Mouse (Mus musculus) spleen, adult 2 months (tissue): Measurements from ENCODE around the gene Sort1. TPM values are rescaled to one million over a fixed set of nuclear protein-coding genes. Genes with fewer than 3 reads are reported as not detected.

Experiments
- DNase-seq, 2 experiments: peaks; one replicate each; pipeline versions ENCODE4 v3.0.0 to v3.0.0-alpha.2; 2012 to 2021; ENCODE audit warnings: low spot score in 2 of 2, low read depth in 1 of 2
- H3K27ac ChIP-seq: fragments of 200-500 bp; 2 replicates; pipeline ENCODE4 v1.5.1; 2012; ENCODE audit warnings: low read length, inconsistent platforms; ENCODE audit not compliant: insufficient read depth
- H3K27me3 ChIP-seq: fragments of 200-500 bp; 2 replicates; pipeline ENCODE4 v1.6.1; 2012; ENCODE audit warnings: mild to moderate bottlenecking, moderate library complexity, low read length, inconsistent platforms; ENCODE audit not compliant: control insufficient read depth, insufficient read depth
- H3K36me3 ChIP-seq: fragments of 200-500 bp; 2 replicates; pipeline ENCODE4 v1.6.1; 2012; ENCODE audit warnings: mild to moderate bottlenecking, low read length, inconsistent platforms; ENCODE audit not compliant: control insufficient read depth, insufficient read depth
- H3K4me1 ChIP-seq: fragments of 200-500 bp; 2 replicates; pipeline ENCODE4 v1.6.1; 2011; ENCODE audit warnings: inconsistent platforms; ENCODE audit not compliant: control insufficient read depth, insufficient read depth, insufficient read length
- H3K4me3 ChIP-seq: fragments of 200-500 bp; 2 replicates; pipeline ENCODE4 v1.5.1; 2011; ENCODE audit warnings: mild to moderate bottlenecking, inconsistent platforms; ENCODE audit not compliant: insufficient read depth, insufficient read length; ENCODE audit errors: extremely low read depth
- CTCF ChIP-seq: fragments of 200-500 bp; IDR thresholded peaks from 2 replicates; pipeline ENCODE4 v1.5.1; 2011; ENCODE audit warnings: mild to moderate bottlenecking, inconsistent platforms; ENCODE audit not compliant: insufficient read depth, insufficient read length, insufficient replicate concordance; ENCODE audit errors: extremely low read depth
- POLR2A ChIP-seq: fragments of 200-500 bp; IDR thresholded peaks from 2 replicates; pipeline ENCODE4 v1.6.1; 2011; ENCODE audit warnings: low read depth, low read length, inconsistent platforms
- WGBS: fragments of 180-500 bp; shearing (Covaris S2); methylation state at CpG from one replicate; pipeline ENCODE4 v1.1.7; 2018; 5-methylcytosine and 5-hydroxymethylcytosine counted together
- polyA plus RNA-seq: library from polyadenylated mRNA; depleted of rRNA; stranded (reverse); fragments of >200 nt; gene quantifications from 2 replicates; pipeline ENCODE4 v1.2.3, GENCODE M21; 2012

The Sort1 gene
- polyA plus RNA-seq, 1 experiment = 11.4 TPM

DNA sequence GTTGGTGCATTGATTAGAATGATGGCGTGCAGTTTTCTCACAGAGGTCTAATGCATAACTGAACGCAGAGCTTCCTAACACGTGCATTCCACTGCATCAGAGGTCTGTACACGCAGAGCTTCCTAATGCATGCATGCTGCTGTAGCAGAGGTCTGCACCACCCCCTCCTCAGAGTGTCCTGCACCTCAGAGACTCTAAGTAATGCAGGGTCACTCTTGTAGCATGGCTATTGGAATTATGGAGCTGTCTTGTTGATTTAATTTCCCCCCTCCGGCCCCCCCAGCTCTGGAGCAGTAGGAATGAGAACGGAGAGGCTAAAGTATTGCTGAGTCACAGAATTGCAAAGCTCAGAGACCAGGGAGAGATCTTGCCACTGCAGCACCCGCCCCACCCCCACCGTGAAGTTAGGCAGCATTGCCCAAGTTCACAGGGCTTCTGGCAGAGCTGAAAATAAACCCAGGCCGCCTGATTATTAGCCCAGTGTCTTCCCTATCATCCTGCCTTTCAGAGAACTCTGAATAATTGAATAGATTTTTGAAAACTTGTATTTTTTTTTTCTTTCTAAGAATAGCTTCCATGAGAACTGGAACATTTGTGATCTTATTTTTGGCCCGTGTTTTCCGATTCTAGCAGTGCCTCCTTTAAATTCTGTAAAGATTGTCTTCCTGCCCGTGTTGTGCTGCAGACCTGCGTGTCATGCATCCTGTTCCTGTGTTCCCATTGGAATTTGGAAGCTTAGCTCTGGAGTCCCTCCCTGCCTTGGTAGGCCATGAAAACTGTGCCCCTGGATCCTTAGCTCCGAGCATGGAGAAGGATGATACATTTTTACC, 12.6 kb downstream of the Sort1 start:
- Histone ChIP-seq H3K4me3 (no peak overlapping the region), H3K36me3 (no peaks in the 10 kb centered on the region)

DNA sequence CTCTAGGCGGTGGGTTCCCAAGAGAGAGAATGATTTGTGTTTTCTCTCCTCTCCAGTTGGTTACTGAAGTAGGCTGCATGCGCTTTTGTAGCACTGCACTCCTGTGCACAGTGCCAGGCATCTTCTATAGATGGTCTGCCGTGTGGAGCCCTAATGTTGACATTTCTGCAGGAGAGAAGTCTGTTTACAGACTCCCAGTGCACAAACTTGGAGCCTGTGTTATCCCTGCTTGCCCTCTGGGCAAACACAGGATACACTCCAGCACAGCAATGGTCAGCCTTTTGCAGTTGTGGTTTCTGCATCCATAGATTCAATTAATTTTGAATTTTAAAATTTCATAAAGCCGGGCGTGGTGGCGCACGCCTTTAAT, 13.2 kb downstream of the Sort1 start:
- no peak for DNase-seq
- TF ChIP-seq CTCF (no peak), POLR2A (no peak)
- Histone ChIP-seq H3K4me1 (no peaks in the 10 kb centered on the region), H3K4me3 (no peak overlapping the region), H3K36me3 (no peaks in the 10 kb centered on the region), H3K27me3 (no peaks in the 10 kb centered on the region), H3K27ac (no peak overlapping the region)
- 90% methylated on average over 7 of the region's 7 CpGs for WGBS

More for the DNA sequence above, 12.6 kb downstream of the Sort1 start:
- no peaks in the 10 kb centered on the region for H3K27me3 ChIP-seq
- no peaks in the 10 kb centered on the region for H3K4me1 ChIP-seq
- no peak overlapping the region for H3K27ac ChIP-seq
- no peak for DNase-seq
- 31% methylated on average over 14 of the region's 14 CpGs for WGBS
- TF ChIP-seq CTCF (no peak), POLR2A (no peak)

DNA sequence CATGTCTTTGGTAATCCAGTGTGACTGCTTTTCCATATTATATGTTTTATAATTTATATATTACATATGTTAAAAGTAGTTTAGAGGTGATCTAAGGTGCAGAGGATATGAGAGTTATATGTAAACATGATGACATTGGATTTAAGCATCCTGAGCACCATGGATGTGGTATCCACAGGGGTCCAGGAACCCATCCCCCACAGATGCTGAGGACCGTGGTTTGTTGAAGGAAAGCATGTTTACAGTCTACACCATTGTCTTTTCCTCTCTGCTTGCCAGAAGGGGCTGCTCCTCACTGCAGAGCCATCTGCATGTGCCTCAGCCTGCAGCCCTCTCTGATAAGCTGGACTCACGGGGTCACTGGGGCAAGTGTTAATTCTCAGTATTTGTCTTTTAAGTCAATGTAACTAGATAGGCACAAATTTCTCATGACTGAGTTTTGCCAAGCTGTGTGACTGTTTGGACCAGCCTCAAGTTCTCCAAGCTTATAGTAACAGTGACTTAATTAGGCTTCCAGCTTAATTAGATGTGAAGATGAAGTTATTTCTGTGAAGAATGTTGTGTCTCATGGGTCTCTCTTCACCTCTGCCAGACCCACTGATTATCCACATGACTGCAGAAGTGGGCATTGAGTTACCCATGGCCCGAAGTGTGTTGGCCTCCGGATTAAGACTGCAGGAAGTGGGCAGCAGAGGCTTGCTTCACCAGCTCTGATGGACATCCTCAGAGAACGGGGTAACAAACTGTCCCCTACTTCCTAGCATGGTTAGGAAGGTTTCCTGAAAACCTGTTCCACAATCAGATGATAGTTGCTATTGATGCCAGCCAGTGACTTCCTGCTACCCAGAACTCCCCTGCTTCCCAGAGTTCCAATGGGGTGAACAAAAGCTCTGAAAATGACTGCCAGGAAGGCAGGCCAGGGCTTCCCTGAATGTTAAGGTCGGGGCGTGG, 14.0 kb downstream of the Sort1 start:
- no peak for TF ChIP-seq POLR2A
- no peak for TF ChIP-seq CTCF
- WGBS = 62% methylated on average over 7 of the region's 7 CpGs
- Histone ChIP-seq H3K27me3 (no peaks in the 10 kb centered on the region), H3K27ac (no peak overlapping the region), H3K4me1 (no peaks in the 10 kb centered on the region), H3K4me3 (no peak overlapping the region), H3K36me3 (no peaks in the 10 kb centered on the region)
- DNase-seq = no peak

DNA sequence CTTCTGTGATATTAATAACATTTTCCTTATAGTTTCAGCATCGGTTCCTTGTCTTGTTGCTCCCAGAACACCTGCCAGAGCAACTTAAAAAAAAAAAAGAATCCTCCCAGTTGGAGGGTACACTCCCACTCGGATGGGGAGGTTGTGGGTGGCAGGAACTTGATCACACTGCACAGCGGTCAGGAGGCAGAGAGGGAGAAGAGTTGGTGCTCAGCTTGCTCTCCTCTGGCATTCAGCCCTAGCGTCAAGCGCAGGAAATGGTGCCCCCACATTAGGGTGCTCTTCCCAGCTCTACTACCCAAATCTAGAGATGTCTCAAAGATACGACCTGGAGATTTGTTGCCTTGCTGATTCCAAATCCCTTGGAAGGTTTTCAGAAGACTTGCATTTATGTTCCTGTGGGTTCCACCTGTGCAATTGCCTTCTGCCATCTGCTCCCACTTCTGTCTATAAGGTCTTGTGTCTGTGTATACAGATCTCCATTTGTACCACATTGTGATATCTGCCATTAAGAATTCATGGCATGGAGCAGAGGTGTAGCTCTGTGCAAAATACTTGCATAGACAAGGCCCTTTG, 16.7 kb downstream of the Sort1 start:
- H3K4me1 ChIP-seq = no peaks in the 10 kb centered on the region
- DNase-seq = no peak
- H3K4me3 ChIP-seq = no peak overlapping the region
- WGBS = 70% methylated on average over 6 of the region's 6 CpGs
- TF ChIP-seq CTCF = no peak
- no peak for TF ChIP-seq POLR2A
- no peak overlapping the region for H3K27ac ChIP-seq
- H3K36me3 ChIP-seq = no peaks in the 10 kb centered on the region
- H3K27me3 ChIP-seq = no peaks in the 10 kb centered on the region

DNA sequence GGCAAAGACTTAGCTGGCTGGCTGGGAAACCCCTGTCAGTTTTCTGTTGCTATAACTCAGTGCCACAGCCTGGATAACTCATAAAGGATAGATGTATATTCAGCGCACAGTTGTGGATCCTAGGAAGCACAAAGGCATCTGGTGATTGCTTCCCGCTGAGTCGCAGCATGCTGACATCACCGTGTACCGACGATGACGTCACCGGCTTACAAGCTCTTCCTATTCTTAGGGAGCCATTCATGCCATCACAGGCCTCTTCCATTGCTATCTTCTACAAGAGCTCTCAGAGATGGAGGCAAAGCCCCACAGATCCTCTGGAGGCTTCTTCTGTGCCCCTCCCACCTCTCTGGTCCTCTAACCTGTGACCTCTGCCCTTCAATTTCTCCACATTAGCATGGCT, 19.8 kb downstream of the Sort1 start:
- Histone ChIP-seq H3K4me1 (no peaks in the 10 kb centered on the region), H3K36me3 (no peaks in the 10 kb centered on the region), H3K4me3 (no peak overlapping the region), H3K27ac (no peak overlapping the region), H3K27me3 (no peaks in the 10 kb centered on the region)
- WGBS = 96% methylated on average over 8 of the region's 8 CpGs
- TF ChIP-seq POLR2A = no peak
- TF ChIP-seq CTCF = no peak
- DNase-seq = no peak

DNA sequence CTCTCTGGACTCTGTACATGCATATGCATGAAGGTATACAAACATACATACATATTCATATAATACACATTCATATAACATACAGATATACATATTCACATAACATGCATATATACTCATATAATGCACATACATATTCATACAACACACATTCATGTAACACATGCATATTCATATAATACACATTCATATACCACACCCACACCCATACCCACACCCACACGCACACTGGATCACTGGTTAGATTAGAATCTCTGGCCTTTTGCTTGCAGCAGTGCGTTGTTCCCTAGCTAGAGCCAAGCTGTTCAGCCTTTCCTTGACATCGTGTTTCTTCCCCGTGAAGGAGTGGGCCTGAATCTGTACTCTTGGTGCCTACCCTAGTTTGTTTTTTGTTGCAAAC, 20.9 kb downstream of the Sort1 start:
- Histone ChIP-seq H3K4me3 (no peak overlapping the region), H3K27ac (no peak overlapping the region), H3K36me3 (no peaks in the 10 kb centered on the region), H3K27me3 (no peaks in the 10 kb centered on the region), H3K4me1 (no peaks in the 10 kb centered on the region)
- DNase-seq = no peak
- TF ChIP-seq POLR2A (no peak), CTCF (no peak)
- 83% methylated on average over 4 of the region's 4 CpGs for WGBS
